18 mouse cellular contexts compared by ENCODE assay signal in genomic region chr13:103969912-103970311, GRCm38 (mm10). TPM values are rescaled to one million over a fixed set of nuclear protein-coding genes. Genes with fewer than 3 reads are reported as not detected.
DNase-seq lines count a peak whose midpoint lies in the region; ATAC-seq lines count a peak whose summit lies in the region.
"Had no signal": no experiment of that assay in that cellular context is flagged by ENCODE, and none has a peak within 500 bp of the region (broad histone marks: within the 10 kb centered on the region; RNA-seq: fewer than 3 reads in every experiment).

No protein-coding gene starts in this region.

- H3K4me3 ChIP-seq in hindbrain, embryonic 16.5 days (ENCODE audit: low read length), result no peak overlapping the region
- no peak overlapping the region for H3K4me3 ChIP-seq in hindbrain, embryonic 14.5 days (replicated peaks; ENCODE audit: low read length)
- H3K4me3 ChIP-seq in embryonic facial prominence, embryonic 11.5 days (ENCODE audit: low read depth, low read length), result no peak overlapping the region
- H3K4me3 ChIP-seq in limb, embryonic 10.5 days, result no peak overlapping the region
- H3K4me3 ChIP-seq: hindbrain, embryonic 15.5 days; lung, embryonic 15.5 days; megakaryocyte, embryonic 14.5 days; neural tube, embryonic 13.5 days had no signal

- no peaks in the 10 kb centered on the region for H3K36me3 ChIP-seq in hindbrain, embryonic 16.5 days (ENCODE audit: control insufficient read depth, insufficient read depth, low read length)
- no peaks in the 10 kb centered on the region for H3K36me3 ChIP-seq in hindbrain, embryonic 14.5 days (replicated peaks; ENCODE audit: control insufficient read depth, insufficient read depth)
- H3K36me3 ChIP-seq in embryonic facial prominence, embryonic 11.5 days (replicated peaks; ENCODE audit: control insufficient read depth, insufficient read depth, low read depth, low read length), result no peaks in the 10 kb centered on the region
- H3K36me3 ChIP-seq in limb, embryonic 10.5 days, result no peaks in the 10 kb centered on the region
- H3K36me3 ChIP-seq: hindbrain, embryonic 15.5 days; lung, embryonic 15.5 days; neural tube, embryonic 13.5 days had no signal

- no peak for DNase-seq in hindbrain, embryonic 14.5 days (ENCODE audit: low spot score)
- peak; percentile 44 for DNase-seq in NIH3T3 (ENCODE audit: low read depth)
- DNase-seq in embryonic facial prominence, embryonic 11.5 days (ENCODE audit: low spot score), result peak; percentile 55
- DNase-seq in limb, embryonic 10.5 days (ENCODE audit: low spot score), result no peak
- DNase-seq in thymus, postnatal 25 days, result no peak
- no peak for DNase-seq in embryo, embryonic 9.5 days (ENCODE audit: extremely low spot score)
- no peak for DNase-seq in right cerebral cortex, postnatal 14 days
- DNase-seq: adrenal gland, postnatal 10 days; cerebellum, postnatal 36 days; kidney, adult 9 months; layer of hippocampus, adult 9-11 months; left cerebral cortex, postnatal 4 days; thymus, adult 2 months had no signal

- no peaks in the 10 kb centered on the region for H3K9me3 ChIP-seq in hindbrain, embryonic 16.5 days (ENCODE audit: control insufficient read depth, low read length)
- no peaks in the 10 kb centered on the region for H3K9me3 ChIP-seq in hindbrain, embryonic 14.5 days (ENCODE audit: control insufficient read depth, low read length)
- no peaks in the 10 kb centered on the region for H3K9me3 ChIP-seq in embryonic facial prominence, embryonic 11.5 days (replicated peaks; ENCODE audit: control insufficient read depth, low read length)
- no peaks in the 10 kb centered on the region for H3K9me3 ChIP-seq in limb, embryonic 10.5 days (replicated peaks)
- H3K9me3 ChIP-seq: hindbrain, embryonic 15.5 days; lung, embryonic 15.5 days; neural tube, embryonic 13.5 days had no signal

- no peaks in the 10 kb centered on the region for H3K4me1 ChIP-seq in hindbrain, embryonic 16.5 days (ENCODE audit: control insufficient read depth, insufficient read depth, low read depth, low read length)
- peaks cover 9% of the 10 kb centered on the region; the same call in 1 of the 2 replicates for H3K4me1 ChIP-seq in hindbrain, embryonic 14.5 days (replicated peaks; ENCODE audit: control insufficient read depth, insufficient read depth, low read length)
- peaks cover 3% of the 10 kb centered on the region; the same call in 1 of the 2 replicates for H3K4me1 ChIP-seq in embryonic facial prominence, embryonic 11.5 days (ENCODE audit: control insufficient read depth, insufficient read depth, low read length)
- H3K4me1 ChIP-seq in limb, embryonic 10.5 days, result 0 out of 2 replicates have a peak, but pooled peaks cover 3% of the 10 kb centered on the region
- H3K4me1 ChIP-seq: neural tube, embryonic 13.5 days had no signal

- H3K9ac ChIP-seq in hindbrain, embryonic 16.5 days (ENCODE audit: low read depth, low read length), result no peak overlapping the region
- no peak overlapping the region for H3K9ac ChIP-seq in hindbrain, embryonic 14.5 days
- H3K9ac ChIP-seq in embryonic facial prominence, embryonic 11.5 days (replicated peaks; ENCODE audit: low read length), result no peak overlapping the region
- H3K9ac ChIP-seq: hindbrain, embryonic 15.5 days; lung, embryonic 15.5 days; neural tube, embryonic 13.5 days had no signal

- ATAC-seq in hindbrain, embryonic 16.5 days, result peak; percentile 31; the same call in 1 of the 2 replicates
- ATAC-seq in hindbrain, embryonic 14.5 days (ENCODE audit: low FRiP score), result no peak
- ATAC-seq in embryonic facial prominence, embryonic 11.5 days (replicated peaks; ENCODE audit: insufficient number of reproducible peaks, low FRiP score, low TSS enrichment, low read depth), result 0 out of 2 replicates have a peak, but pooled peaks have one; percentile 4

- H3K27ac ChIP-seq in hindbrain, embryonic 16.5 days (ENCODE audit: low read depth, low read length), result no peak overlapping the region
- no peak overlapping the region for H3K27ac ChIP-seq in hindbrain, embryonic 14.5 days
- H3K27ac ChIP-seq in embryonic facial prominence, embryonic 11.5 days (replicated peaks; ENCODE audit: low read depth, low read length), result peak overlapping the region; percentile 3; the same call in 1 of the 2 replicates
- H3K27ac ChIP-seq in limb, embryonic 10.5 days, result 0 out of 2 replicates have a peak overlapping the region, but pooled peaks have one; percentile 28
- H3K27ac ChIP-seq: hindbrain, embryonic 15.5 days; lung, embryonic 15.5 days; neural tube, embryonic 13.5 days had no signal

- H3K27me3 ChIP-seq in hindbrain, embryonic 16.5 days (replicated peaks; ENCODE audit: control insufficient read depth, insufficient read depth, low read length), result no peaks in the 10 kb centered on the region
- no peaks in the 10 kb centered on the region for H3K27me3 ChIP-seq in hindbrain, embryonic 14.5 days (ENCODE audit: control insufficient read depth, insufficient read depth, low read length)
- no peaks in the 10 kb centered on the region for H3K27me3 ChIP-seq in embryonic facial prominence, embryonic 11.5 days (ENCODE audit: control insufficient read depth, insufficient read depth, low read length)
- H3K27me3 ChIP-seq in limb, embryonic 10.5 days (ENCODE audit: low read depth, poor library complexity, severe bottlenecking), result no peaks in the 10 kb centered on the region
- H3K27me3 ChIP-seq: hindbrain, embryonic 15.5 days; lung, embryonic 15.5 days; megakaryocyte, embryonic 14.5 days; neural tube, embryonic 13.5 days had no signal

- WGBS in hindbrain, embryonic 16.5 days, result 62% methylated on average over 6 of the region's 6 CpGs
- WGBS in hindbrain, embryonic 14.5 days, result 71% methylated on average over 6 of the region's 6 CpGs
- WGBS in embryonic facial prominence, embryonic 11.5 days, result 57% methylated on average over 6 of the region's 6 CpGs
- 81% methylated on average over 6 of the region's 6 CpGs for whole genome bisulfite sequencing in limb, embryonic 10.5 days

- H3K4me2 ChIP-seq in hindbrain, embryonic 16.5 days (ENCODE audit: low read length), result no peak overlapping the region
- H3K4me2 ChIP-seq in hindbrain, embryonic 14.5 days (replicated peaks), result no peak overlapping the region
- no peak overlapping the region for H3K4me2 ChIP-seq in embryonic facial prominence, embryonic 11.5 days (ENCODE audit: low read depth, low read length)
- H3K4me2 ChIP-seq: hindbrain, embryonic 15.5 days; lung, embryonic 15.5 days; neural tube, embryonic 13.5 days had no signal

RNA-seq across cellular contexts. Expression of gene Erbin, which starts 49.6 kb away (rescaled TPM):
- polyA plus RNA-seq in hindbrain, embryonic 16.5 days (2015; fragmentation: Nextera tagmentation; extraction: Ambion mirVana), result 5.4 and 5.6 TPM in 2 replicates
- 15.0 and 16.5 TPM in 2 replicates for polyA plus RNA-seq in hindbrain, embryonic 14.5 days (2014; fragmentation: Nextera tagmentation; extraction: Ambion mirVana)
- polyA plus RNA-seq in embryonic facial prominence, embryonic 11.5 days (2014; fragmentation: Nextera tagmentation; extraction: Ambion mirVana), result 32.2 and 36.8 TPM in 2 replicates
- 12.2 and 16.6 TPM in 2 replicates for polyA plus RNA-seq in limb, embryonic 10.5 days (2016; fragmentation: Nextera tagmentation; extraction: Ambion mirVana)

Comparison
In these comparisons a context has a peak if more than half of its experiments do, and no peak if none do; other contexts are left out.
1. H3K27ac ChIP-seq: peak in embryonic facial prominence, embryonic 11.5 days (single experiment) and limb, embryonic 10.5 days (single experiment); none in hindbrain, embryonic 16.5 days (single experiment) and hindbrain, embryonic 14.5 days (single experiment).
2. DNase-seq: peak in NIH3T3 (single experiment) and embryonic facial prominence, embryonic 11.5 days (single experiment); none in hindbrain, embryonic 14.5 days (single experiment), limb, embryonic 10.5 days (single experiment), thymus, postnatal 25 days (single experiment), embryo, embryonic 9.5 days (single experiment) and right cerebral cortex, postnatal 14 days (single experiment).